Mouse (Mus musculus) brain, embryonic 14.5 days (tissue): ENCODE measurements around the gene Trim28.

Source experiments
- CTCF ChIP-seq: fragments of 200-500 bp; IDR thresholded peaks from 2 replicates; pipeline ENCODE4 v1.5.1; 2012; ENCODE audit warnings: inconsistent platforms, mild to moderate bottlenecking, moderate library complexity, borderline replicate concordance; ENCODE audit not compliant: insufficient read depth, insufficient read length; ENCODE audit errors: extremely low read depth
- POLR2A ChIP-seq: fragments of 200-500 bp; IDR thresholded peaks from 2 replicates; pipeline ENCODE4 v1.6.1; 2012; ENCODE audit warnings: mild to moderate bottlenecking, inconsistent platforms, borderline replicate concordance; ENCODE audit not compliant: poor library complexity, insufficient read depth, insufficient read length, severe bottlenecking; ENCODE audit errors: extremely low read depth

GRCm38 (mm10) chr7:13056913-13057700, 58.2 kb downstream of the Trim28 start:
- TF ChIP-seq CTCF = peak; percentile 24; the same call in 1 of the 2 replicates
- no peak for TF ChIP-seq POLR2A
